Mouse (Mus musculus) heart, embryonic 14.5 days (tissue): ENCODE measurements at regions not wholly inside any gene's neighbourhood (a gene's known extent, or its start where the extent isn't known, plus 50 kb on each side); places are given as distances from the start of the nearest gene placed in this dataset.
A peak's percentile ranks its signal among the peaks of the same experiment; 100 is the strongest.

Experiments used
- ATAC-seq: fragments of 200-750 bp; cut with Nextera tagmentation; 2 replicates; pipeline ENCODE4 v1.8.0; 2017; ENCODE audit warnings: low read depth, moderate TSS enrichment; ENCODE audit not compliant: insufficient number of reproducible peaks, insufficient read depth, low FRiP score
- H3K27ac ChIP-seq, 2 experiments: fragments of 200-500 bp in 1 of 2; fragments of 300-500 bp in 1 of 2; sonication (generic) in 1 of 2; replicated peaks in 1 of 2; 2 replicates each; pipeline ENCODE4 v1.5.1; 2012 to 2014; ENCODE audit warnings: low read depth in 2 of 2, low read length in 2 of 2, control low read depth in 1 of 2, mild to moderate bottlenecking in 1 of 2, mixed read lengths in 1 of 2; ENCODE audit not compliant: control insufficient read depth in 1 of 2, insufficient read depth in 1 of 2
- H3K27me3 ChIP-seq: fragments of 300-500 bp; sonication (generic); 2 replicates; pipeline ENCODE4 v1.6.1; 2014; ENCODE audit warnings: mild to moderate bottlenecking, low read length, control low read depth; ENCODE audit not compliant: control insufficient read depth, insufficient read depth
- H3K36me3 ChIP-seq: fragments of 300-500 bp; sonication (generic); 2 replicates; pipeline ENCODE4 v1.6.1; 2014; ENCODE audit warnings: mild to moderate bottlenecking, control low read depth, low read length, mixed read lengths; ENCODE audit not compliant: control insufficient read depth, insufficient read depth
- H3K4me1 ChIP-seq, 2 experiments: fragments of 200-500 bp in 1 of 2; fragments of 300-500 bp in 1 of 2; sonication (generic) in 1 of 2; 2 replicates each; pipeline ENCODE4 v1.6.1; 2012 to 2014; ENCODE audit warnings: low read length in 2 of 2, control low read depth in 1 of 2, mixed read lengths in 1 of 2; ENCODE audit not compliant: control insufficient read depth in 2 of 2, insufficient read depth in 2 of 2
- H3K4me2 ChIP-seq: fragments of 300-500 bp; sonication (generic); 2 replicates; pipeline ENCODE4 v1.6.1; 2014; ENCODE audit warnings: mild to moderate bottlenecking, low read length
- H3K4me3 ChIP-seq, 2 experiments: fragments of 200-500 bp in 1 of 2; fragments of 300-500 bp in 1 of 2; sonication (generic) in 1 of 2; 2 replicates each; pipeline ENCODE4 v1.5.1; 2012 to 2014; ENCODE audit warnings: low read length in 2 of 2, mild to moderate bottlenecking in 2 of 2, control low read depth in 1 of 2, low read depth in 1 of 2, moderate library complexity in 1 of 2; ENCODE audit not compliant: control insufficient read depth in 1 of 2, insufficient read depth in 1 of 2
- H3K9ac ChIP-seq: fragments of 300-500 bp; sonication (generic); 2 replicates; pipeline ENCODE4 v1.6.1; 2014; ENCODE audit warnings: mild to moderate bottlenecking, low read length
- H3K9me3 ChIP-seq: fragments of 300-500 bp; sonication (generic); 2 replicates; pipeline ENCODE4 v1.6.1; 2016; ENCODE audit warnings: low read length, control low read depth; ENCODE audit not compliant: control insufficient read depth
- WGBS: fragments of 180-500 bp; shearing (Covaris S2); extraction: QIAGEN DNeasy Blood & Tissue Kit; methylation state at CpG from one replicate; pipeline ENCODE4 v1.1.7; 2014; 5-methylcytosine and 5-hydroxymethylcytosine counted together

GRCm38 (mm10) chr10:111089382-111089781 is 75.2 kb upstream of the Osbpl8 start:
- Histone ChIP-seq H3K27ac (0 out of 4 replicates have a peak overlapping the region, but pooled peaks of 1 of the 2 experiments have one; percentile 9), H3K4me3 (no peak overlapping the region), H3K4me2 (no peak overlapping the region), H3K4me1 (peaks cover 3 to 9% of the 10 kb centered on the region in 2 experiments), H3K27me3 (no peaks in the 10 kb centered on the region), H3K9ac (no peak overlapping the region), H3K9me3 (no peaks in the 10 kb centered on the region), H3K36me3 (no peaks in the 10 kb centered on the region)
- peak; percentile 9; the same call in 1 of the 2 replicates for ATAC-seq
- WGBS: 10% methylated on average over 5 of the region's 5 CpGs

DNA sequence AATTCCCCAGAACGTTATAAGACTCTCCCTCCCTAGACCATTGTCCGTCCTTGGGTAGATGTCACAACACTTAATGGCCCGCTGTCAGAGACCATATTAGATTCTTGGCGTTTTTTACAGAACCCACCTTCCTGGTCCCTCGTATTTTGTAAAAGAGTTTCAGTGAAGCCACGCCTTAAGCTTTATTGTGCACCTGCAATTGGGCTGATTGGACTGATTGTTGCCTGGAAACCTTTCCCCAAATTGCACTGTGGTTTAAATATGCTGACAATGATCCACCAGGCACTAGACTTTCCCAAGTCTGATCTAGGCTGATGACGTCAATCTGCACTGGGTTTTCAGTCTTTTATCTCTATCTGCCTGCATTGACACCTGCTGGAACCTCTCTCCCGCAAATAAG is 75.6 kb upstream of the Zdhhc17 start:
- Histone ChIP-seq H3K9me3 (no peaks in the 10 kb centered on the region), H3K4me1 (peaks cover 0 to 7% of the 10 kb centered on the region in 2 experiments), H3K4me2 (no peak overlapping the region), H3K36me3 (no peaks in the 10 kb centered on the region), H3K4me3 (no peak overlapping the region), H3K27me3 (no peaks in the 10 kb centered on the region), H3K27ac (no peak overlapping the region), H3K9ac (no peak overlapping the region)
- ATAC-seq: no peak
- 73% methylated on average over 8 of the region's 8 CpGs for WGBS

DNA sequence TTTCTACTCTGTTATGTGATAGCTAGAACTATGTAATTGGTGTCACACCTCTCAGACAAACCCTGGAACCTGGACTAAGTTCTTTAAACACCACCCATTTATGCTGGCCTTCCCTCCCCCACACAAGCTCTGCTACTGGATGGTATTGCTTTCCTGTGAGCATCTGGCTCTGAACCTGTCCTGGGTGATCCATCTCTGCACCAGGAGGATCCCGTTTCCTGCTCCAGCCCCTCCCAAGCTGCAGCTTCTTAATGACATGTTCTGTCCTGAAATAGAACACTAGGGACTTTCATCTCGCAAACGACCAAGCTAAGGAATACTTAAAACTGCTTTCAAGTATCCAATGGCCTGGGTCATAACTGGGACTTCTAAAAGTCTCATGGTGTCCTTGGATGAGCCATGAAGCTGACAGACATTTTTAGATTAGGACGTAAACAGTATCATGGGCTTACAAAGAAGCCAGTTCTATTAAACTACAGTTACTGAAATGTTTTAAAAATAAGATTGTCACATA is 74.4 kb upstream of the Zdhhc17 start:
- Histone ChIP-seq H3K27me3 (no peaks in the 10 kb centered on the region), H3K4me3 (no peak overlapping the region), H3K4me2 (no peak overlapping the region), H3K4me1 (peaks cover 0 to 3% of the 10 kb centered on the region in 2 experiments), H3K36me3 (no peaks in the 10 kb centered on the region), H3K9me3 (no peaks in the 10 kb centered on the region), H3K27ac (no peak overlapping the region), H3K9ac (no peak overlapping the region)
- 32% methylated on average over 4 of the region's 4 CpGs for WGBS
- no peak for ATAC-seq

- Histone ChIP-seq H3K4me3 (no peak overlapping the region), H3K36me3 (no peaks in the 10 kb centered on the region), H3K9ac (no peak overlapping the region), H3K4me1 (no peaks in the 10 kb centered on the region; a peak in 1 of 4 replicates), H3K27me3 (no peaks in the 10 kb centered on the region), H3K9me3 (no peaks in the 10 kb centered on the region), H3K27ac (no peak overlapping the region), H3K4me2 (no peak overlapping the region)
- 37% methylated on average over 2 of the region's 2 CpGs for WGBS
- ATAC-seq: no peak
Measured at GRCm38 (mm10) chr10:111083861-111084260, 73.9 kb upstream of the Zdhhc17 start.

- Histone ChIP-seq H3K36me3 (no peaks in the 10 kb centered on the region), H3K4me3 (no peak overlapping the region), H3K9me3 (no peaks in the 10 kb centered on the region), H3K27ac (no peak overlapping the region), H3K4me2 (no peak overlapping the region), H3K9ac (no peak overlapping the region), H3K27me3 (no peaks in the 10 kb centered on the region), H3K4me1 (no peaks in the 10 kb centered on the region; a peak in 1 of 4 replicates)
- 33% methylated on average over 4 of the region's 4 CpGs for WGBS
- no peak for ATAC-seq
Measured at GRCm38 (mm10) chr10:111083338-111083737, 73.4 kb upstream of the Zdhhc17 start.

- Histone ChIP-seq H3K4me3 (no peak overlapping the region), H3K36me3 (no peaks in the 10 kb centered on the region), H3K27ac (no peak overlapping the region), H3K9me3 (no peaks in the 10 kb centered on the region), H3K4me1 (no peaks in the 10 kb centered on the region; a peak in 1 of 4 replicates), H3K27me3 (no peaks in the 10 kb centered on the region), H3K9ac (no peak overlapping the region), H3K4me2 (no peak overlapping the region)
- ATAC-seq: no peak
- 84% methylated on average over 10 of the region's 10 CpGs for WGBS
Measured at GRCm38 (mm10) chr10:111080322-111080721, 70.4 kb upstream of the Zdhhc17 start.

DNA sequence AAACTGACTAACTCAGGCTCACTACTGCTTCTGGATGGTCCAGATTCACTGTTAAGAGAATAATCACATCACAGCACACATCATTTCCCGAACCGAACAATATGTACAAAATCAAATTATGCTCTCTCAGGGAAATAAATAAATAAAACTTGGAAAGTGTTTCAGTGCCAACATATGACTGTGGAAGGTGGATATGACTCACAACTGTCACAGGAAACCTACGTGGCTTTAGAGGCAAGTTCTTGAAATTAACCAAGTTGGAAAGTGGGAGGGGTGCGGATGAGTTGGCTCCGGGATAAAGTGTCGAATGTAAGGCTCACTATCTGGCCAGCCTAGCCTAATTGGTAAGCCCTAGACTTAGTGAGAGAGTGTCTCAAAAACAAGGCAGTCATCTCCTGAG is 69.1 kb upstream of the Zdhhc17 start:
- no peak overlapping the region for H3K4me3 ChIP-seq
- ATAC-seq: no peak
- WGBS: 63% methylated on average over 6 of the region's 6 CpGs
- peaks cover 0 to 3% of the 10 kb centered on the region in 2 experiments; a peak in 1 of 4 replicates for H3K4me1 ChIP-seq
- no peaks in the 10 kb centered on the region for H3K27me3 ChIP-seq
- no peak overlapping the region for H3K27ac ChIP-seq
- H3K4me2 ChIP-seq: no peak overlapping the region
- H3K36me3 ChIP-seq: no peaks in the 10 kb centered on the region
- H3K9me3 ChIP-seq: no peaks in the 10 kb centered on the region
- no peak overlapping the region for H3K9ac ChIP-seq

- H3K27ac ChIP-seq: no peak overlapping the region
- H3K9me3 ChIP-seq: no peaks in the 10 kb centered on the region
- 80% methylated on average over 4 of the region's 4 CpGs for WGBS
- H3K4me3 ChIP-seq: no peak overlapping the region
- peaks cover 0 to 7% of the 10 kb centered on the region in 2 experiments; a peak in 3 of 4 replicates for H3K4me1 ChIP-seq
- no peaks in the 10 kb centered on the region for H3K36me3 ChIP-seq
- H3K9ac ChIP-seq: no peak overlapping the region
- H3K27me3 ChIP-seq: no peaks in the 10 kb centered on the region
- no peak for ATAC-seq
- no peak overlapping the region for H3K4me2 ChIP-seq
Measured at GRCm38 (mm10) chr10:111077632-111078031, 67.7 kb upstream of the Zdhhc17 start.
